Mouse (Mus musculus) forebrain, embryonic 16.5 days (tissue): ENCODE data around the gene Styxl1. TPM values are rescaled to one million over a fixed set of nuclear protein-coding genes. Genes with fewer than 3 reads are reported as not detected.

Experiments
- ATAC-seq: fragments of 200-750 bp; cut with Nextera tagmentation; 2 replicates; pipeline ENCODE4 v1.8.0; 2017; ENCODE audit warnings: mild to moderate bottlenecking, moderate library complexity
- H3K27ac ChIP-seq: fragments of 300-500 bp; sonication (generic); 2 replicates; pipeline ENCODE4 v1.5.1; 2014; ENCODE audit warnings: low read length, control low read depth
- H3K27me3 ChIP-seq: fragments of 300-500 bp; sonication (generic); replicated peaks from 2 replicates; pipeline ENCODE4 v1.6.1; 2014; ENCODE audit warnings: low read length; ENCODE audit not compliant: control insufficient read depth, insufficient read depth
- H3K36me3 ChIP-seq: fragments of 300-500 bp; sonication (generic); 2 replicates; pipeline ENCODE4 v1.6.1; 2014; ENCODE audit not compliant: control insufficient read depth, insufficient read depth
- H3K4me1 ChIP-seq: fragments of 300-500 bp; sonication (generic); replicated peaks from 2 replicates; pipeline ENCODE4 v1.6.1; 2014; ENCODE audit warnings: low read length; ENCODE audit not compliant: control insufficient read depth, insufficient read depth
- H3K4me2 ChIP-seq: fragments of 300-500 bp; sonication (generic); 2 replicates; pipeline ENCODE4 v1.6.1; 2014; ENCODE audit warnings: mild to moderate bottlenecking, low read length, control low read depth
- H3K4me3 ChIP-seq: fragments of 300-500 bp; sonication (generic); replicated peaks from 2 replicates; pipeline ENCODE4 v1.5.1; 2014; ENCODE audit warnings: mild to moderate bottlenecking, low read length, control low read depth
- H3K9ac ChIP-seq: fragments of 300-500 bp; sonication (generic); replicated peaks from 2 replicates; pipeline ENCODE4 v1.6.1; 2014; ENCODE audit warnings: low read depth, low read length, control low read depth
- H3K9me3 ChIP-seq: fragments of 300-500 bp; sonication (generic); 2 replicates; pipeline ENCODE4 v1.6.1; 2016; ENCODE audit warnings: low read length; ENCODE audit not compliant: control insufficient read depth
- WGBS: fragments of 180-500 bp; shearing (Covaris S2); extraction: QIAGEN DNeasy Blood & Tissue Kit; methylation state at CpG from one replicate; pipeline ENCODE4 v1.1.7; 2014; 5-methylcytosine and 5-hydroxymethylcytosine counted together
- polyA plus RNA-seq: library from polyadenylated mRNA; unstranded; fragments of >200 nt; fragmentation: Nextera tagmentation; extraction: Ambion mirVana; gene quantifications from 2 replicates; pipeline ENCODE4 v1.2.1, GENCODE M21; 2015

The Styxl1 gene
- polyA plus RNA-seq, 1 experiment from 2014 or later = 0.23 TPM

DNA sequence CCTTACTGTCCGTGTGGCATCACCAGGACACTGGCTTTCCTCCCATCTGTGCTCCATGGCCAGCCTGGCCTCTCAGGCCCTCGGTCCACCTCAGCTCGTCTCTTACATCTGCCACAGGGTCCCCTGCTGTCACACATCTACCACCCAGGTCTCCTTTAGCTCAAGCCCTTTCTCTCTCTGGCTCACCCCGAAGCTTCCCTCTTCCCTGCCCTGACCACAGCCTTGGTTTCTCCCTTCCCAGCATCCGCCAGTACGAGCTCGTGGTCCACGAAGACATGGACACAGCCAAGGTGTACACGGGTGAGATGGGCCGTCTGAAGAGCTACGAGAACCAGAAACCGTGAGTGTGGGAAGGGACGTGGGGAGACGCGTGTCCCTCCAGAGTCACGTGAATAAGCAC, 46.9 kb downstream of the Styxl1 start:
- ATAC-seq = no peak
- Histone ChIP-seq H3K9me3 (no peaks in the 10 kb centered on the region), H3K36me3 (peaks cover 47% of the 10 kb centered on the region), H3K4me1 (peaks cover 10% of the 10 kb centered on the region), H3K27ac (no peak overlapping the region), H3K4me3 (no peak overlapping the region), H3K4me2 (no peak overlapping the region), H3K27me3 (no peaks in the 10 kb centered on the region), H3K9ac (no peak overlapping the region)
- WGBS = 95% methylated on average over 16 of the region's 16 CpGs

DNA sequence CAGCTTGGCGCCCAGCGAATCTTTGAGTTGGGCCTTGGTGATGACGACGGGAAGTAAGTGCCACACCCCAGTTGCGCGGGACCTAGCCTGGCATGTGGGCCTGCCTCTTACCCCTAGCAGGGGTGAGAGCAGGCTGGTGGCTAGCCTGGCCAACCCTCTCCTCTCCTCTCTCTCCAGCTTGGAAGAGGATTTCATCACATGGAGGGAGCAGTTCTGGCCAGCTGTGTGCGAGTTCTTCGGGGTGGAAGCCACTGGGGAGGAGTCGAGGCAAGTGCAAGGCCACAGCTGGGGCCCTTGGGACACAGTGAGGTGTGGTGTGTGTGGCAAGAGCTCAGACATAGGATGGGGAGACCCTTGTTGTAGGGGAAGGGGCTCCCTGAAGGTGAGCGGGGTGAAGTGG, 47.3 kb downstream of the Styxl1 start:
- peaks cover 45% of the 10 kb centered on the region for H3K36me3 ChIP-seq
- no peaks in the 10 kb centered on the region for H3K9me3 ChIP-seq
- 95% methylated on average over 10 of the region's 10 CpGs for WGBS
- no peak overlapping the region for H3K9ac ChIP-seq
- no peaks in the 10 kb centered on the region for H3K27me3 ChIP-seq
- peaks cover 14% of the 10 kb centered on the region for H3K4me1 ChIP-seq
- no peak overlapping the region for H3K4me3 ChIP-seq
- no peak overlapping the region for H3K27ac ChIP-seq
- no peak overlapping the region for H3K4me2 ChIP-seq
- no peak for ATAC-seq

DNA sequence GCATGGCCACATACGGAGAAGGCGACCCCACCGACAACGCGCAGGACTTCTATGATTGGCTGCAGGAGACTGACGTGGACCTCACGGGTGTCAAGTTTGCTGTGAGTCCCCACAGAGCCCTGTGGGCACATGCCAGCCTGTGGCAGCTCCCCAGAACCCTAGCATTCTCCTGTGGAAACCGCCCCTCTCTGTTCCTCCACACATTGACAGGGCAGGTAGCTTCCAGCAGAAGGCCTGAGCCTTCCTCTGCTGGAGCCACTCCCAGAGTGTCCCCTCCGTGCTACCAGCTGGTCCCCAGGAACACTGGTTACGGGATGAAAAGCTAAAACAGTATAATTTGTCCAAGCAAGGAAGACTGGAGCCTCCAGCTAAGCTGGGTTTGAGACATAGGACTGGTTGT, 47.9 kb downstream of the Styxl1 start:
- no peak overlapping the region for H3K9ac ChIP-seq
- no peak overlapping the region for H3K4me2 ChIP-seq
- no peak overlapping the region for H3K4me3 ChIP-seq
- peaks cover 42% of the 10 kb centered on the region for H3K36me3 ChIP-seq
- WGBS = 94% methylated on average over 10 of the region's 10 CpGs
- H3K9me3 ChIP-seq = no peaks in the 10 kb centered on the region
- no peak overlapping the region for H3K27ac ChIP-seq
- no peaks in the 10 kb centered on the region for H3K27me3 ChIP-seq
- no peak for ATAC-seq
- H3K4me1 ChIP-seq = peaks cover 20% of the 10 kb centered on the region

- ATAC-seq = no peak
- no peak overlapping the region for H3K4me3 ChIP-seq
- H3K27me3 ChIP-seq = no peaks in the 10 kb centered on the region
- H3K9ac ChIP-seq = no peak overlapping the region
- peaks cover 29% of the 10 kb centered on the region for H3K4me1 ChIP-seq
- H3K9me3 ChIP-seq = no peaks in the 10 kb centered on the region
- H3K36me3 ChIP-seq = peaks cover 34% of the 10 kb centered on the region
- no peak overlapping the region for H3K4me2 ChIP-seq
- no peak overlapping the region for H3K27ac ChIP-seq
- 90% methylated on average over 13 of the region's 13 CpGs for WGBS
Observed at GRCm38 (mm10) chr5:135729351-135729750, 48.8 kb downstream of the Styxl1 start.

DNA sequence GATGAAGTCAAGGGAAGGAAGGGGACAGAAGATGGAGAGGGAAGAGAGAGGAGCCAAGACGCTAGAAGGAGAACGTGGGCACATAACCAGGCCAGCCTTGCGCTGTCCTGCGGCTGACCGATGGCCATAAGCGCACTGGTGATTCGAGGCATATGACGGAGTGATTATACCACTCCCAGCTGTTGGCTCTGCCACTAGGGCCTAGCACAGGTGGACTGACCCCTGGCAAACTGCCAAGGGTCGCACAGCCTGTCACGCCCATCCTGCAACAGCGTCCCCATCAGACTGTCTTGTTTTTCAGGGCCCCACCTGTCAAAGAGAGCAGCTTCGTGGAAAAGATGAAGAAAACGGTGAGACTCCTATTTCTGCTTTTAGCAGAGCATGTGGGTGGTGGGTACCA, 49.8 kb downstream of the Styxl1 start:
- Histone ChIP-seq H3K4me3 (no peak overlapping the region), H3K9ac (no peak overlapping the region), H3K4me1 (peaks cover 35% of the 10 kb centered on the region), H3K27me3 (no peaks in the 10 kb centered on the region), H3K27ac (no peak overlapping the region), H3K4me2 (no peak overlapping the region), H3K9me3 (no peaks in the 10 kb centered on the region), H3K36me3 (peaks cover 24% of the 10 kb centered on the region)
- WGBS = 93% methylated on average over 13 of the region's 13 CpGs
- ATAC-seq = no peak

DNA sequence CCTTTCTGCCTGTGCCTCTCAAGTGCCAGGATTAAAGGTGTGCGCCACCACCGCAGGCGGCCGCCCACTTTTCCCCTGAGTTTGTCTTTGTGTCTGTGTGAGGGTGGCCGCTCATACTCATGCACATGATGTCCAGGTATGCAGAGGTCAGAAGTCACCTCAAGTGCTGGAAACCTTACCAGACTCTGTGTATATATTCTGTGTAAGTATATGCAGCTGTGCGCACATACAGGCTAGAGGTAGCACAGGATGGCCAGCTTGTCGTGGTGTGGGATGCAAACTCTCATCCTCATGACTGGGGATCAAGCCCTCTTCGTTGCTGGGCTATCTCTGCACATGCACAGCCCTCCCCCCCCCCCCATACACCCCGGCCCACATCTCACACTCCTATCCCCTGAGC, 50.3 kb downstream of the Styxl1 start:
- Histone ChIP-seq H3K9ac (no peak overlapping the region), H3K36me3 (peaks cover 21% of the 10 kb centered on the region; the same call in 1 of the 2 replicates), H3K9me3 (no peaks in the 10 kb centered on the region), H3K4me3 (no peak overlapping the region), H3K4me1 (peaks cover 35% of the 10 kb centered on the region), H3K27ac (no peak overlapping the region), H3K27me3 (no peaks in the 10 kb centered on the region), H3K4me2 (no peak overlapping the region)
- WGBS = 90% methylated on average over 9 of the region's 9 CpGs
- ATAC-seq = no peak

- Histone ChIP-seq H3K4me1 (peaks cover 39% of the 10 kb centered on the region), H3K9me3 (no peaks in the 10 kb centered on the region), H3K36me3 (peaks cover 11% of the 10 kb centered on the region; the same call in 1 of the 2 replicates), H3K4me2 (peak overlapping the region; percentile 51), H3K27me3 (no peaks in the 10 kb centered on the region), H3K9ac (peak overlapping the region; percentile 7; the same call in 1 of the 2 replicates), H3K27ac (no peak overlapping the region), H3K4me3 (no peak overlapping the region)
- WGBS = 62% methylated on average over 2 of the region's 2 CpGs
- no peak for ATAC-seq
Observed at GRCm38 (mm10) chr5:135726641-135727346, 51.4 kb downstream of the Styxl1 start.

DNA sequence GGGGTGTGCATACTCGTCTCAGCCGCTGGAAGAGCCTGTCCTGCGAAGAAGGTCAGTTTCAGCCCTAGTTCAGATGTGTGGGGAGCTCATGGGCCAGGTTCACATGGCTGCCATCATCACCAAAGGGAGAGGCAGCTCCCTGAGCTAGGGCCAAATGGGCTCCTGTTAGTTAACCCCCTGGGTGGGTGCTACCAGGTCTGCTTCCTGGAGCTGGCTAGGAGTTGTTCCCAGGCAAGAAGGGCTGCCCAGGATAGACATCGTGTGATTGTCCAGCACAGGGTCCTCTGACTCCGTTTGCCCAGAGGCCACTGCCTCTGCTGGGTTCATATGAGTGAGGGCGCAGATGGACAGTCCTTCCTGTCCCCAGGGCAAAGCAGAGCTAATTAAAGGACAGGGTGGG, 52.2 kb downstream of the Styxl1 start:
- Histone ChIP-seq H3K9me3 (no peaks in the 10 kb centered on the region), H3K36me3 (peaks cover 3% of the 10 kb centered on the region; the same call in 1 of the 2 replicates), H3K4me2 (peak overlapping the region; percentile 51), H3K27me3 (no peaks in the 10 kb centered on the region), H3K4me3 (peak overlapping the region; percentile 34), H3K27ac (peak overlapping the region; percentile 96), H3K9ac (peak overlapping the region; percentile 54), H3K4me1 (peaks cover 39% of the 10 kb centered on the region)
- WGBS = 26% methylated on average over 6 of the region's 6 CpGs
- ATAC-seq = no peak

DNA sequence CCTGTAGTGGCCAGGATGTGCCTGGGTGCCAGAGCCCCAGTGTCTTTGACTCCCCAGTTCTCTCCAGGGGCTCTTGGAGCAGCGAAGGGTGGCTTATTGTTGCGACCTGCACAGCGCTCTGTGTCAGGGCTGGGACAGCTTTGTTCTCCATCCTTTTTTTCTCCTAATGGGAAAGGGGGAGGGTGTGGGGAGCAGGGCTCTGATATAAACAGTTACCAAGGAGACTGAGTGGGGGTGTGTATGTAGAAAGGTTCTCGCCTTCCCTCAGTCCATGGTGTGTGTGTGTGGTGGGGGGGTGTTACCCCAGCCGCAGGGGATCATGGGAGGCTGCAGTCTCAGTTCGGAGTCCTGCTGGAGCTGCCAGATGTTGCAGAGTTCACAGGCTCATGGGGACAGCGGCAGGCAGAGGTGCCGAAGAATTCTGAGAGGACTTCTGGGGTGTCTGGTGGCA, 52.8 kb downstream of the Styxl1 start:
- 2% methylated on average over 8 of the region's 8 CpGs for WGBS
- H3K4me2 ChIP-seq = peak overlapping the region; percentile 51
- peaks cover 39% of the 10 kb centered on the region for H3K4me1 ChIP-seq
- H3K27me3 ChIP-seq = no peaks in the 10 kb centered on the region
- peaks cover 3% of the 10 kb centered on the region; the same call in 1 of the 2 replicates for H3K36me3 ChIP-seq
- H3K27ac ChIP-seq = peak overlapping the region; percentile 96
- peak overlapping the region; percentile 34 for H3K4me3 ChIP-seq
- no peaks in the 10 kb centered on the region for H3K9me3 ChIP-seq
- peak; percentile 95 for ATAC-seq
- H3K9ac ChIP-seq = peak overlapping the region; percentile 54
